Mouse (Mus musculus) effector memory CD4-positive, alpha-beta T cell, adult 5 months (primary cell): ENCODE measurements around the gene Arhgdia. TPM values are rescaled to one million over a fixed set of nuclear protein-coding genes. Genes with fewer than 3 reads are reported as not detected.

Experiments used
- polyA plus RNA-seq: library from polyadenylated mRNA; unstranded; fragments of 100-300 nt; shearing (Covaris generic); gene quantifications from one replicate; pipeline ENCODE4 v1.2.1, GENCODE M21; 2017

Gene Arhgdia
- polyA plus RNA-seq: 737 TPM

GRCm38 (mm10) chr11:120581490-120582267, at the start of gene Arhgdia:
Arhgdia (minus strand) TSS chr11:120581624.

DNA sequence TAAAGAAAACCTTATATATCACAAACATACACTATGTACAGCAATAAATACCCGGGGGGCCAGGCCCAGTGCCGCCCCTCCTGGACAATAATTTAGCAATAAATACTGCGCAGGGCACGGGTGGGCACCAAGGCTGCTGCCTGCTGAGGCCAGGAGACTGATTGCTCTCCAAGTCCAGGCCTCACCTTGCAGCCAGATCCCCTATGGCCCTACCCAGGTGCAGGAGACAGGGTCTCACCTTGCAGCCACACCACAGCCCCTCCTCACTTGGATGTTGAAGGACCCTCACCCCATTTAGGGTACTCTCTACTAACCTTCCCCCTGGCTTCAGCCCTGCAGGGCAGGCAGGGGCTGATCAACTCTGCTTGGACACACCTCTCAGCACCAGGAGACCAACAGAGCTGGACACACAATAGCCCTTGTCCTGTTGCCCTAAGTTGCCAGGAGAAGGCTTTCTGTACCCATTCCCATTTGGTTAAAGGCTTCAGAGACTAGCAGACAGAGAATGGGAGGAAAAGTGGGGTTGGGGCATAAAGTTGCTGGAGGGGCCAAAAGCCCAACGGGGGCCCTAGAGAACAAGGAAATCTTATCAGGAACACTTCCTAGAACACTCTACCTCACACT, 43.8 kb upstream of the Arhgdia start, which contains the start of gene Sirt7:
Sirt7 (minus strand) TSS at position 89 of the 624 bp plus-strand sequence.

GRCm38 (mm10) chr11:120617519-120618112, 36.2 kb upstream of the Arhgdia start, which contains the start of gene Pcyt2:
Pcyt2 (minus strand) TSS chr11:120617936.

GRCm38 (mm10) chr11:120608241-120609034, 27.0 kb upstream of the Arhgdia start, which contains the start of gene Npb:
Npb (plus strand) TSS chr11:120608477.

DNA sequence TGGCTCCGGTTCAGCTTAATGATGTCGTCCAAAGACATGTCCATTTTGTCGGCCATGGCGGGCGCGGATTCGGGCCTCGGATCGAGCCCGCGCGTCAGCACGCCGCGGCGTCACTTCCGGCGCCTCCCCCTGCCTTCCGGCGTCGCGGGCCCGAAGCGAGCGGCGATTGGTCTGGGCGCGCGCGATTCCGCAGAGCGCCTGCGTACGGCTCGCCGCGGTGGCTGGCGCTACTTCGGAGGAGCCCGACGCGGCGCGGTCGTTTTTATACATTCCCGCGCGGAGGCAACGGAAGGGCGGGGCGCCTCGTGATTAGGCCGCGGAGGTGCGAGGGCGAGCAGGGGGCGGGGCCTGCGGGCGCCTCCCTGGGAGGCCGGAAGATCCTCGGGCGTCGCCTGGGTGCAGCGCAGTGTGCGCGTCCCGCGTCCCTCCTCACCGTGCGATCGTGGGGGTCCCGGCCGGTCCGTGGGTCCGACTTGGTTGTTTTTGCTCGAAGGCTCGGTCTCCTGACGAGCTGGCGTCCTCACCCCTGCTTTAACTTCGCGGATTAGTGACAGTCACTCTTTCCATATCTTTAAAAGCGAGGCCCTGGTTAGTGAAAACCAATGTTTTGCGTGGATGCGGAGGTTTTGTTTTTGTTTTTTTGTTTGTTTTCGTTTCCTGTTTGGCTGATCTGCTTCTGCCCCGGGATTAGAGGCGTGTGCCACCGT, 17.0 kb upstream of the Arhgdia start, which contains the start of the genes Alyref and Anapc11:
Alyref (minus strand) TSS at position 83 of the 707 bp plus-strand sequence.
Anapc11 (plus strand) TSS at position 139 of the 707 bp plus-strand sequence.

GRCm38 (mm10) chr11:120572752-120573584, 8.5 kb downstream of the Arhgdia start, which contains the start of gene P4hb:
P4hb (minus strand) TSS chr11:120573253.

GRCm38 (mm10) chr11:120550810-120551440, 30.5 kb downstream of the Arhgdia start, which contains the start of gene Ppp1r27:
Ppp1r27 (minus strand) TSS chr11:120551132.

DNA sequence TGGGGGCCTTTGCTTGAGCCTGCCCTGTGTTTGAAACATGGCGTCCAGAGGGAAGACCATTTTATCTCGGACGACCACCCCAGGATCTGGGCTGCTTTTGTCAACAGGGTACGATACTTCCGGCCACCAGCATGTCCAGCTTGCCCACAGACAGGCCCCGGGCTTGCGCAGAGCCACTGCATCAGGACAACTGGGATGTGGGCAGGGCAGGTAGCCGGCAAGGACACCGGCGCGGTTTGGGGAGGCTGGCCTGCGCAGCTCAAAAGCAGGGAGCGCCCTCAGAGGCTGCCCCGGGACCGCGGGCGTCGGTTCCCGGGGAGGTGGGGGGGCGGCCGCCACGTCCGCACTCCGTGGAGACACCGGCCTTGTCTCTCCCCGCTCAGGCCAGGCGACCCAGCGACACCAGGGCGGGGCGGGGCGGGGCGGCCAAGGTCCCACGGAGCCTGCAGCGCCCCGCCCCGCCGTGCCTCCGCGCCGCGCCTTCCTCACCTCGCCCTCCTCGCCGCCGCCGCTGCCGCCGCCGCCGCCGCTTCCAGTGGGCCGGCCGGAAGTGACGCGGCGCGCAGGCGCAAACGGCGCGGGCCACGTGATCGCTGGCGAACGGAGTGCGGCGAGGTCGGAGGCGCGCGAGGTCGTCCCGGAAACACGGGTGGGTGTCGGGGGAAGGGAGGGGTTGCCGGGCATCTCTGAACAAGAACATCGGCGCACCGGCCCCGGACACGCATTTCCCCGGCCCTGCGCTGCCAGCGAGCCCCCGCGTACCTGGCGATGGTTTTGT, 32.1 kb downstream of the Arhgdia start, which contains the start of gene Mcrip1:
Mcrip1 (minus strand) TSS at position 560 of the 778 bp plus-strand sequence.

GRCm38 (mm10) chr11:120530085-120530964, 51.1 kb downstream of the Arhgdia start, which contains the start of gene Gcgr:
Gcgr (plus strand) TSS chr11:120530699.

Other genes starting within 250 kb of the Arhgdia start
- 2,667 TPM for gene Actg1, start 233.1 kb downstream of the Arhgdia start, polyA plus RNA-seq
- not detected for gene Fscn2, start 220.1 kb downstream of the Arhgdia start, polyA plus RNA-seq
- 22.5 TPM for gene Faap100, start 202.9 kb downstream of the Arhgdia start, polyA plus RNA-seq
- 54.3 TPM for gene Nploc4, start 143.9 kb downstream of the Arhgdia start, polyA plus RNA-seq
- gene Tspan10, start 139.0 kb downstream of the Arhgdia start, polyA plus RNA-seq: not detected
- not detected for gene Pde6g, start 128.1 kb downstream of the Arhgdia start, polyA plus RNA-seq
- gene Oxld1, start 123.6 kb downstream of the Arhgdia start, polyA plus RNA-seq: 2.0 TPM
- 19.8 TPM for gene Ccdc137, start 123.5 kb downstream of the Arhgdia start, polyA plus RNA-seq
- 10.7 TPM for gene Arl16, start 114.0 kb downstream of the Arhgdia start, polyA plus RNA-seq
- gene Mrpl12, start 97.0 kb downstream of the Arhgdia start, polyA plus RNA-seq: 29.0 TPM
- 9.9 TPM for gene Slc25a10, start 89.8 kb downstream of the Arhgdia start, polyA plus RNA-seq
- not detected for gene Gcgr, start 50.9 kb downstream of the Arhgdia start, polyA plus RNA-seq
- gene Mcrip1, start 31.9 kb downstream of the Arhgdia start, polyA plus RNA-seq: 63.3 TPM
- gene Ppp1r27, start 30.5 kb downstream of the Arhgdia start, polyA plus RNA-seq: not detected
- 187 TPM for gene P4hb, start 8.4 kb downstream of the Arhgdia start, polyA plus RNA-seq
- gene Alyref, start 16.7 kb upstream of the Arhgdia start, polyA plus RNA-seq: 275 TPM
- 80.0 TPM for gene Anapc11, start 16.8 kb upstream of the Arhgdia start, polyA plus RNA-seq
- not detected for gene Npb, start 26.9 kb upstream of the Arhgdia start, polyA plus RNA-seq
- gene Pcyt2, start 36.3 kb upstream of the Arhgdia start, polyA plus RNA-seq: 159 TPM
- 158 TPM for gene Sirt7, start 43.6 kb upstream of the Arhgdia start, polyA plus RNA-seq
- 52.8 TPM for gene Mafg, start 52.0 kb upstream of the Arhgdia start, polyA plus RNA-seq
- gene Pycr1, start 62.1 kb upstream of the Arhgdia start, polyA plus RNA-seq: 0.24 TPM
- gene Myadml2, start 66.5 kb upstream of the Arhgdia start, polyA plus RNA-seq: not detected
- not detected for gene Notum, start 79.6 kb upstream of the Arhgdia start, polyA plus RNA-seq
- gene Aspscr1, start 91.3 kb upstream of the Arhgdia start, polyA plus RNA-seq: 103 TPM
- gene Cenpx, start 132.1 kb upstream of the Arhgdia start, polyA plus RNA-seq: 87.8 TPM
- gene Lrrc45, start 132.3 kb upstream of the Arhgdia start, polyA plus RNA-seq: 52.6 TPM
- gene Rac3, start 139.8 kb upstream of the Arhgdia start, polyA plus RNA-seq: 0.70 TPM
- 11.1 TPM for gene Dcxr, start 145.7 kb upstream of the Arhgdia start, polyA plus RNA-seq
- not detected for gene Cbr2, start 150.5 kb upstream of the Arhgdia start, polyA plus RNA-seq
- 15.1 TPM for gene Hmga1b, start 181.2 kb upstream of the Arhgdia start, polyA plus RNA-seq
- gene Rfng, start 202.6 kb upstream of the Arhgdia start, polyA plus RNA-seq: 23.6 TPM
- gene Gps1, start 202.6 kb upstream of the Arhgdia start, polyA plus RNA-seq: 79.8 TPM
- gene Dus1l, start 214.8 kb upstream of the Arhgdia start, polyA plus RNA-seq: 40.0 TPM
- gene Fasn, start 242.9 kb upstream of the Arhgdia start, polyA plus RNA-seq: 50.6 TPM